Mouse (Mus musculus): Measurements from ENCODE around the gene Spats2l. TPM values are rescaled to one million over a fixed set of nuclear protein-coding genes. Genes with fewer than 3 reads are reported as not detected.

Gene Spats2l
- total and polyA plus RNA-seq, 3 experiments: 0.09 to 0.77 (median 0.34) TPM

GRCm38 (mm10) chr1:57849087-57849486 lies 75.1 kb downstream of the Spats2l start:
- DNase-seq (ENCODE audit: extremely low read depth): peak; percentile 85
- H3K27me3 ChIP-seq (replicated peaks): no peaks in the 10 kb centered on the region
- H3K36me3 ChIP-seq (replicated peaks in 1 of 2; ENCODE audit: control insufficient read depth in 1 of 2, insufficient read depth in 1 of 2, low read length in 1 of 2): no peaks in the 10 kb centered on the region
- peaks cover 35 to 76% of the 10 kb centered on the region in 2 experiments for H3K4me1 ChIP-seq (ENCODE audit: control insufficient read depth in 1 of 2, insufficient read depth in 2 of 2)
- dilution Hi-C loops (cut with MboI; ENCODE audit: extremely low pct_ligation_motif_present, extremely low pct_unique_long_range_greater_than_20kb, low sequenced_read_pairs) (no loop called here), in situ Hi-C loops (cut with MboI; ENCODE audit: low pct_ligation_motif_present, low pct_unique_long_range_greater_than_20kb, low sequenced_read_pairs) (no loop called here)
- H3K4me3 ChIP-seq (replicated peaks in 1 of 3; ENCODE audit: low read depth in 2 of 3, low read length in 2 of 3, poor library complexity in 1 of 3): no peak overlapping the region
- TF ChIP-seq TCF12 (IDR thresholded peaks at IDR 0.05; ENCODE audit: low read depth, low read length) (peak; percentile 69), ZNF384 (IDR thresholded peaks at IDR 0.05; ENCODE audit: low read depth, low read length) (no peak), RCOR1 (conservative IDR thresholded peaks at IDR 0.05; ENCODE audit: low read depth, low read length) (peak; percentile 19; the same call in 1 of the 2 replicates), KAT2A (IDR thresholded peaks at IDR 0.05; ENCODE audit: insufficient replicate concordance, low read length) (no peak), JUND (conservative IDR thresholded peaks at IDR 0.05; ENCODE audit: low read depth, low read length) (peak; percentile 60; the same call in 1 of the 2 replicates), POLR2A (IDR thresholded peaks at IDR 0.05; ENCODE audit: low read depth, low read length) (peak; percentile 48; the same call in 1 of the 2 replicates), USF1 (IDR thresholded peaks at IDR 0.05; ENCODE audit: low read depth, low read length) (peak; percentile 53), JUN (IDR thresholded peaks at IDR 0.05; ENCODE audit: insufficient read depth, low read depth, low read length) (peak; percentile 27; the same call in 1 of the 2 replicates), IRF4 (IDR thresholded peaks at IDR 0.05; ENCODE audit: low read depth, low read length) (peak; percentile 70), HCFC1 (IDR thresholded peaks at IDR 0.05; ENCODE audit: low read depth, low read length) (0 out of 2 replicates have a peak, but pooled peaks have one; percentile 9), RAD21 (IDR thresholded peaks at IDR 0.05; ENCODE audit: low read depth, low read length) (no peak; the same call in 1 of the 2 replicates), MYC (IDR thresholded peaks at IDR 0.05; ENCODE audit: low read depth, low read length) (peak; percentile 65), CHD1 (IDR thresholded peaks at IDR 0.05; ENCODE audit: low read depth, low read length) (peak; percentile 22; the same call in 1 of the 2 replicates), SIN3A (IDR thresholded peaks at IDR 0.05; ENCODE audit: low read length) (no peak), UBTF (IDR thresholded peaks at IDR 0.05; ENCODE audit: low read depth, low read length) (no peak), ZKSCAN1 (IDR thresholded peaks at IDR 0.05; ENCODE audit: borderline replicate concordance, low read depth, low read length) (no peak), E2F4 (IDR thresholded peaks at IDR 0.05; ENCODE audit: insufficient replicate concordance, low read depth, low read length) (no peak), ELF1 (IDR thresholded peaks at IDR 0.05; ENCODE audit: low read depth, low read length) (no peak), MAX (IDR thresholded peaks at IDR 0.05; ENCODE audit: low read length) (peak; percentile 77), PAX5 (IDR thresholded peaks at IDR 0.05; ENCODE audit: low read length) (no peak), ETS1 (conservative IDR thresholded peaks at IDR 0.05; ENCODE audit: low read depth, low read length) (peak; percentile 78), ZC3H11A (IDR thresholded peaks at IDR 0.05; ENCODE audit: low read depth, low read length) (no peak), BHLHE40 (IDR thresholded peaks at IDR 0.05; ENCODE audit: low read depth, low read length) (peak; percentile 53), EP300 (IDR thresholded peaks at IDR 0.05; ENCODE audit: low read length) (peak; percentile 85), MAFK (IDR thresholded peaks at IDR 0.05; ENCODE audit: insufficient replicate concordance, low read length) (peak; percentile 64; the same call in 1 of the 2 replicates), POLR2AphosphoS2 (IDR thresholded peaks at IDR 0.05; ENCODE audit: low read depth, low read length) (no peak), MEF2A (IDR thresholded peaks at IDR 0.05; ENCODE audit: borderline replicate concordance, low read depth, low read length) (peak; percentile 33; the same call in 1 of the 2 replicates), CTCF (conservative IDR thresholded peaks at IDR 0.05 in 1 of 2, IDR thresholded peaks at IDR 0.05 in 1 of 2; ENCODE audit: low read depth in 2 of 2, low read length in 2 of 2) (no peak), MAZ (IDR thresholded peaks at IDR 0.05; ENCODE audit: low read depth, low read length) (no peak), TBP (conservative IDR thresholded peaks at IDR 0.05; ENCODE audit: low read depth, low read length) (0 out of 2 replicates have a peak, but pooled peaks have one; percentile 50), GABPA (IDR thresholded peaks at IDR 0.05; ENCODE audit: insufficient replicate concordance, low read depth, low read length) (no peak), NRF1 (IDR thresholded peaks at IDR 0.05; ENCODE audit: low read depth, low read length) (no peak), NELFE (IDR thresholded peaks at IDR 0.05; ENCODE audit: low read depth, low read length) (no peak), MXI1 (IDR thresholded peaks at IDR 0.05; ENCODE audit: low read depth, low read length) (no peak), CHD2 (IDR thresholded peaks at IDR 0.05; ENCODE audit: low read length) (peak; percentile 16; the same call in 1 of the 2 replicates), SMC3 (IDR thresholded peaks at IDR 0.05; ENCODE audit: low read depth, low read length) (no peak), USF2 (conservative IDR thresholded peaks at IDR 0.05; ENCODE audit: low read depth, low read length) (0 out of 2 replicates have a peak, but pooled peaks have one; percentile 6), ZMIZ1 (IDR thresholded peaks at IDR 0.05; ENCODE audit: low read depth, low read length) (no peak)
- no peaks in the 10 kb centered on the region for H3K9me3 ChIP-seq (replicated peaks; ENCODE audit: low read length)
- H3K27ac ChIP-seq (ENCODE audit: insufficient read depth, low read depth): peak overlapping the region; percentile 55
- H3K9ac ChIP-seq (ENCODE audit: insufficient read depth, low read depth): peak overlapping the region; percentile 37; the same call in 1 of the 2 replicates
- no peaks in the 10 kb centered on the region for H3K79me2 ChIP-seq (replicated peaks; ENCODE audit: control insufficient read depth, extremely low read depth, insufficient read depth, poor library complexity, severe bottlenecking)
- H3K4me2 ChIP-seq (ENCODE audit: insufficient read depth, low read depth, poor library complexity, severe bottlenecking): peak overlapping the region; percentile 91; the same call in 1 of the 2 replicates

Measured in CH12.LX (cell line).